Comparison of ENCODE assay signal across 9 mouse cellular contexts in the genomic region with DNA sequence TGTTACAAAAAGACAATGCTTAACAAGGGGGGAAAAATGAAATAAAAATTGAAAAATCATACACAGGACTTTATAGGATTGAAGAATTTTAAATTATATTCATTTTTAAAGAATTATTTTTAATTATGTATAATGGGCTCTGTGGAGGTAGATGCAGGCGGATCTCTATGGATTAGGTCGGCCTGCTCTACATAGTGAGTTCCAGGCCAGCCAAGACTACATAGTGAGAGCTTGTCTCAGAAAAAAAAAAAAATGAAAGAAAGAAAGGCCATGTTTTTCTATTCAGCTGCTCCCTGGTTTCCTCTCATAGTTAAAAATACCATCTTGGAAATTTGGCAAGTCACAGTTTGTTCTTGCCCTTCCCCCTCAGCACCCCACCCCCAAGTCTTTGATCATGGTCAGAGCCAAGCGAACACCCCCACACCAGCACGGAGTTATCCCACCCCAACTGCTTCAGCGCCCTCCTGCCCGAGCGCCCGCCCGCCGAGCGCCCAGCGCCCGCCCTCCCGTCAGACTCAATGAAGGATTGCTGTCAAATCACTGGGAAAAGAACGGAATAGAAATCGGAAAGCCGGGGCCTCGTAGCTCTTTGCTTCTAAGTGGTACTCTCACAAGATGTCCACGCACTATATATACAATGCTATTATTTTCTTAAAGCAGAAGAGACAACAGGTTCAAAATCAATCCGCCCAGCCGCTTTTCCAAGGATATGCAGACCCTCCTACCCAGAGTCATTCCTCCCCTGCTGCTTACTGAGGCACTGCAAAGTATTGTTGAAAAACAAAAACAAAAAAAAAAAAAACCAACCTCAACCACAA. TPM values are rescaled to one million over a fixed set of nuclear protein-coding genes. Genes with fewer than 3 reads are reported as not detected.
A peak's percentile ranks its signal among the peaks of the same experiment; 100 is the strongest.
DNase-seq lines count a peak whose midpoint lies in the region; ATAC-seq and TF ChIP-seq lines count a peak whose summit lies in the region.
"Had no signal": no experiment of that assay in that cellular context is flagged by ENCODE, and none has a peak within 500 bp of the region (broad histone marks: within the 10 kb centered on the region; RNA-seq: fewer than 3 reads in every experiment).

No protein-coding gene starts in this region.

- intact Hi-C loops in gastrocnemius, postnatal 14 days (cut with DNase I; ENCODE audit: low total_unique reads), result no loop called here
- intact Hi-C loops in left cerebral cortex, postnatal 36 days (cut with DNase I), result loop anchor here (5.0 kb wide), 3 partner anchors 75 to 130 kb away; a partner anchor contains a TSS

- 4% methylated on average over 21 of the region's 21 CpGs for WGBS in hindbrain, embryonic 16.5 days
- WGBS in stomach, postnatal 0 days, result 13% methylated on average over 21 of the region's 21 CpGs

- TF ChIP-seq EP300 in stomach, postnatal 0 days (optimal IDR thresholded peaks at IDR 0.05), result no peak

- peak overlapping the region; percentile 28 for H3K4me3 ChIP-seq in hindbrain, embryonic 16.5 days (ENCODE audit: low read length)
- no peak overlapping the region for H3K4me3 ChIP-seq in stomach, postnatal 0 days (ENCODE audit: low read depth, low read length)
- H3K4me3 ChIP-seq: erythroblast, embryonic 14.5 days had no signal

- H3K4me1 ChIP-seq in hindbrain, embryonic 16.5 days (ENCODE audit: control insufficient read depth, insufficient read depth, low read depth, low read length), result peaks cover 22% of the 10 kb centered on the region
- H3K4me1 ChIP-seq in stomach, postnatal 0 days (replicated peaks; ENCODE audit: control insufficient read depth, insufficient read depth), result no peaks in the 10 kb centered on the region

- no peaks in the 10 kb centered on the region for H3K27me3 ChIP-seq in hindbrain, embryonic 16.5 days (replicated peaks; ENCODE audit: control insufficient read depth, insufficient read depth, low read length)
- H3K27me3 ChIP-seq in stomach, postnatal 0 days (ENCODE audit: control insufficient read depth, insufficient read depth, low read length), result no peaks in the 10 kb centered on the region

- peak overlapping the region; percentile 84 for H3K27ac ChIP-seq in hindbrain, embryonic 16.5 days (ENCODE audit: low read depth, low read length)
- peak overlapping the region; percentile 26 for H3K27ac ChIP-seq in stomach, postnatal 0 days (replicated peaks)

- peak; percentile 48 for DNase-seq in ovary, postnatal 36 days (ENCODE audit: low spot score)
- DNase-seq in ovary, postnatal 10 days (ENCODE audit: low spot score), result no peak
- peak; percentile 37 for DNase-seq in gastrocnemius, postnatal 14 days
- DNase-seq in left cerebral cortex, postnatal 36 days (ENCODE audit: low spot score in 2 of 2), result peak; percentile 28 to 38
- DNase-seq in mesoderm, embryonic 11.5 days (ENCODE audit: low read depth, low spot score), result peak; percentile 54
- DNase-seq in stomach, postnatal 0 days (ENCODE audit: low spot score), result peak; percentile 28
- no peak for DNase-seq in natural killer cell, adult 2 months (ENCODE audit: low spot score in 2 of 2)

- ATAC-seq in hindbrain, embryonic 16.5 days, result peak; percentile 80
- peak; percentile 60; the same call in 1 of the 2 replicates for ATAC-seq in stomach, postnatal 0 days (ENCODE audit: low FRiP score, low TSS enrichment)

- H3K4me2 ChIP-seq in hindbrain, embryonic 16.5 days (ENCODE audit: low read length), result peak overlapping the region; percentile 51
- H3K4me2 ChIP-seq in stomach, postnatal 0 days (replicated peaks; ENCODE audit: low read depth), result peak overlapping the region; percentile 40

- TF ChIP-seq CTCF in stomach, postnatal 0 days (IDR thresholded peaks at IDR 0.05; ENCODE audit: low read depth), result no peak

- peak overlapping the region; percentile 41; the same call in 1 of the 2 replicates for H3K9ac ChIP-seq in hindbrain, embryonic 16.5 days (ENCODE audit: low read depth, low read length)
- no peak overlapping the region for H3K9ac ChIP-seq in stomach, postnatal 0 days (ENCODE audit: low read length)

- H3K9me3 ChIP-seq in hindbrain, embryonic 16.5 days (ENCODE audit: control insufficient read depth, low read length), result no peaks in the 10 kb centered on the region
- H3K9me3 ChIP-seq in stomach, postnatal 0 days (ENCODE audit: control insufficient read depth, low read length), result peaks cover 3% of the 10 kb centered on the region; the same call in 1 of the 2 replicates

- H3K36me3 ChIP-seq in hindbrain, embryonic 16.5 days (ENCODE audit: control insufficient read depth, insufficient read depth, low read length), result no peaks in the 10 kb centered on the region
- H3K36me3 ChIP-seq in stomach, postnatal 0 days (ENCODE audit: control insufficient read depth, insufficient read depth, low read length), result no peaks in the 10 kb centered on the region

RNA-seq across cellular contexts. Expression of a gene that starts 18.8 kb away (rescaled TPM):
- 1 to 10 TPM; 4.4 to 4.8 TPM for total RNA-seq in gastrocnemius, postnatal 14 days (2021)
- polyA plus RNA-seq in hindbrain, embryonic 16.5 days (2015; fragmentation: Nextera tagmentation; extraction: Ambion mirVana), result 442 and 494 TPM in 2 replicates
- total RNA-seq in left cerebral cortex, postnatal 36 days (2021), result 10 to 100 TPM; 88.9 to 94.6 TPM
- polyA plus RNA-seq in stomach, postnatal 0 days (2015; fragmentation: Nextera tagmentation; extraction: Ambion mirVana), result 12.3 and 12.4 TPM in 2 replicates

Comparison
In these comparisons a context has a peak if more than half of its experiments do, and no peak if none do; other contexts are left out.
1. DNase-seq: peak in ovary, postnatal 36 days (single experiment), gastrocnemius, postnatal 14 days (single experiment), left cerebral cortex, postnatal 36 days (2 of 2), mesoderm, embryonic 11.5 days (single experiment) and stomach, postnatal 0 days (single experiment); none in ovary, postnatal 10 days (single experiment) and natural killer cell, adult 2 months (0 of 2).
2. RNA of a gene that starts 18.8 kb away (total RNA-seq): 88.9 to 94.6 TPM in left cerebral cortex, postnatal 36 days; 4.4 to 4.8 TPM in gastrocnemius, postnatal 14 days; every median in the first group is over 10 times any median in the second.